Mouse (Mus musculus) lung, postnatal 25 days (tissue): ENCODE data around the gene Lingo3.
A peak's percentile ranks its signal among the peaks of the same experiment; 100 is the strongest.

Experiments used
- DNase-seq: peaks from one replicate; pipeline ENCODE4 v3.0.0; 2022; ENCODE audit warnings: low spot score

Gene Lingo3

GRCm38 (mm10) chr10:80799070-80799566, 44.7 kb downstream of the Lingo3 start:
- no peak for DNase-seq

GRCm38 (mm10) chr10:80798150-80799006, 45.5 kb downstream of the Lingo3 start, which contains the start of the genes Sf3a2 and Plekhj1:
Gene Sf3a2, plus strand, starts transcription at chr10:80798198.
Gene Plekhj1, minus strand, starts transcription at chr10:80798626.
- peak; percentile 96 for DNase-seq

GRCm38 (mm10) chr10:80797186-80798149, 46.4 kb downstream of the Lingo3 start:
- DNase-seq: no peak

GRCm38 (mm10) chr10:80796307-80796848, 47.5 kb downstream of the Lingo3 start:
- no peak for DNase-seq

GRCm38 (mm10) chr10:80794750-80795149, 49.1 kb downstream of the Lingo3 start:
- no peak for DNase-seq

GRCm38 (mm10) chr10:80793803-80794202, 50.0 kb downstream of the Lingo3 start:
- DNase-seq: no peak

GRCm38 (mm10) chr10:80793033-80793784, 50.6 kb downstream of the Lingo3 start:
- DNase-seq: no peak

GRCm38 (mm10) chr10:80792175-80793032, 51.4 kb downstream of the Lingo3 start:
- DNase-seq: no peak

- no peak for DNase-seq
Measured at GRCm38 (mm10) chr10:80791476-80792174, 52.2 kb downstream of the Lingo3 start.

GRCm38 (mm10) chr10:80790761-80791404, 53.0 kb downstream of the Lingo3 start:
- no peak for DNase-seq

GRCm38 (mm10) chr10:80787517-80787916, 56.3 kb downstream of the Lingo3 start:
- no peak for DNase-seq

GRCm38 (mm10) chr10:80785963-80786362, 57.9 kb downstream of the Lingo3 start:
- DNase-seq: no peak

GRCm38 (mm10) chr10:80784871-80785270, 59.0 kb downstream of the Lingo3 start:
- no peak for DNase-seq

- no peak for DNase-seq
Measured at GRCm38 (mm10) chr10:80784302-80784701, 59.5 kb downstream of the Lingo3 start.
